Mouse (Mus musculus) thymus, postnatal 14 days (tissue): Measurements from ENCODE around the gene Phactr3.
"Not testable (repeated sequence)": the region's sequence is repeated elsewhere in the genome, so short reads cannot be mapped to it uniquely, and the experiment has no call there.

Source experiments
- DNase-seq: peaks from one replicate; pipeline ENCODE4 v3.0.0; 2021

Gene Phactr3

DNA sequence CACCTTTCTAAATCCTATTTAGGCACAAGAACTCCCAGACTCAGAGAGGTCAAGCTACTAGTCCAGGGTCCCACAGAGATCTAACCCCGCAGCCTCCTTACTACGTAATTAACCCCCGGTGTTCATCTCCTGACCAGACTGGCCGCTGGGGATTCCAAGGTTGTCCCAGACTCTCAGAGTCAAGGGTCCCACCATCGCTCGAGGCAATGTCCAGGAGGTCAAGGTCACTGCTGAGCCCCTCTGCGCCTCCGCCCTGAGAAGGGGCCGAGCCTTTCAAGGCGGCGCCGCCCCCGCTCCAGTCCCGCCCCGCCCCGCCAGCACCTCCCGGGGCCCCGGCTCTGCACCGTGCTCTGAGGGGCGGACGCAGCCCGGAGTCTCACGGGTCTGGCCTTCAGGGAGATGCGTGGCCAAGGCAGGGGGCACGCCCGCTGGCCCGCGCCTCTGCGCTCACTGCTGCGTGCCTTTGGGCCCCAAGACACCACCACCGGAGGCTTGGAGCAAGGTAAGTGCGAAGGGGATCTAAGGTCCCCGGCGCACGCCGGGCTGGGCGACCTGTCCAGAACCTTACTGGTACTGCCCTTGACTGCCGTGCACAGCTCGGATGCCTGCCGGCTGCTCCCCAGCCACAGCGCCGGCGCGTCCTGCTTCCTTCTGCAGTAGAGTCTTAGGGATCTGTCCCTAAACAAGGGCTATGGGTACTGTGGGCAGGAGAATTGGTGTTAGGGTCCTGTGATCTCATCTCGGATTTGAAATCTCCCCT is at the start of gene Phactr3:
Gene Phactr3 (plus strand): TSS at position 175 of the 760 bp plus-strand sequence.
- no peak for DNase-seq

- not testable (repeated sequence) for DNase-seq
These were observed 40.5 kb upstream of the Phactr3 start, which contains the start of gene Zfp931 for GRCm38 (mm10) chr2:178078166-178078717. Zfp931 (minus strand) TSS chr2:178078476.

GRCm38 (mm10) chr2:178089586-178089985 is 29.2 kb upstream of the Phactr3 start:
- DNase-seq: no peak

- peak; percentile 57 for DNase-seq
These were observed 20.8 kb upstream of the Phactr3 start for GRCm38 (mm10) chr2:178098021-178098420.

GRCm38 (mm10) chr2:178101957-178102356 is 16.8 kb upstream of the Phactr3 start:
- DNase-seq: peak; percentile 26

DNA sequence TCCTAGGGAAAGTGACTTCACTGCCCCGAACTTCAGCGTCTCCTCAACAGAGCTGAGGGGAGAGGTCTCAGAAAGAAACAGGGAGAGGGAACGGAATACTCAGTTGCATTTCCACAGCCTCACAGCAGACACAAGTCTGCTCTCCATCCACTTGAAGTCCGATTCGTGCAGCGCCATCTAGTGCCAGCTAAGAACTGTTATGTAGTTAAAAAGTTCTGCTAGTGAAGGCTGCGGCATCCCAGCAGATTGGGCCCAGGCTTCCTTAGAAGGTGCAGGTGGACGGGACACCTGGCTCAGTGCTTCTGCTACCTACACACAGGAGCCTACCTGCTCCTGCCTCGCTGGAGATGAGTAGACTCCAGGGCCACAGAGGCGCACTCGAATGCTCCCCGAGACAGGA is 829 bp upstream of the Phactr3 start:
- peak; percentile 16 for DNase-seq

GRCm38 (mm10) chr2:178119561-178120355 is 983 bp downstream of the Phactr3 start:
- DNase-seq: no peak

DNA sequence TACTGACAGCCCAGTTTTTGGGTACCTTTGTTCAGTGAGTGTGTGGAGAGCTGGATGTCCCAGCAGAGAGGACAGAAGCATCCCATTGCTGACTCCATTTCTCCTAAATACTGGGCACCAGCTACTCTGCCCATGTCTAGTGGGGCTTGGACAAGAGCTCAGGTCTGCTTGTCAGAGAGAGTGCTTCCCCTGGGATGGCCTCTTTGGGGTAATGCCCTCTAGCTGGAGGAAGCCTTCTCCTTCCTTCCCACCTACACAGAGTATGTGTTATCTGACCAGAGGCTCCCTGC is 1.5 kb downstream of the Phactr3 start:
- DNase-seq: no peak

DNA sequence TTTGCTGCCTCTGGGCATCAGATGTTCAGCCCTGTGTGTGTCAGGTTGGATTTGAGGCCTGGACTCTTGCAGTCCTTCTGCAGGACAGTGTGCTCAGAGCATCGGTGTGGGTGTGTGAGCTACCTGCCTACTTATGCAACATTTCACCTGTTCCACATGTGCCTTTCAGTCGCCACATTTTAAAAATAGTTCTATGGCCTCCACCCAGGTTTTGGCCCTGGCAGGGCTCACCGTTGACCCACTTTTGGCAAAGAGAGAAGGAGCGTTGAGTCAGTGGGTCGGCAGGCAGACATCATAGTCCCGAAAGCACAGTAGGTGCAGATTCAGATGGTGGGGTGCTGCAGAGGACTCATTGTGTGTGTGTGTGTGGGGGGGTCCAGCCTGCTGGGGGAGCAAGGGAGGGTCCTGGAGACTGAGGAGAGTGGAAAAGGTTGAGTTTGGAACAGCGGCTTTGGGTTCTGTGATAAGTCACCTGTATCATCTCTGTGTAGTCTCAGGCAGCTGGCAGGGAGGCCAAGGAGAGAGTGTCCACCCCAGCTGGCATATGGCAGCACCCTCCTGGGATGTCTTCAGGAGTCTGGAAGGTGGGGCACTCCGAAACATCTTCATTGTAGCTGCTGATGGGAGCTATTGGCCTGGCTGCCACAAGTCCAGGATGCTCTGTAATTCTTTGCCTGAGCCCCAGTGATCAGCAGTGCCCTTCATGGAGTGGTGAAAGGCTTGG is 2.0 kb downstream of the Phactr3 start:
- no peak for DNase-seq

- DNase-seq: no peak
These were observed 2.6 kb downstream of the Phactr3 start for GRCm38 (mm10) chr2:178121375-178121688.

GRCm38 (mm10) chr2:178121946-178122665 is 3.3 kb downstream of the Phactr3 start:
- DNase-seq: no peak

- DNase-seq: no peak
These were observed 4.7 kb downstream of the Phactr3 start for GRCm38 (mm10) chr2:178123466-178123865.

DNA sequence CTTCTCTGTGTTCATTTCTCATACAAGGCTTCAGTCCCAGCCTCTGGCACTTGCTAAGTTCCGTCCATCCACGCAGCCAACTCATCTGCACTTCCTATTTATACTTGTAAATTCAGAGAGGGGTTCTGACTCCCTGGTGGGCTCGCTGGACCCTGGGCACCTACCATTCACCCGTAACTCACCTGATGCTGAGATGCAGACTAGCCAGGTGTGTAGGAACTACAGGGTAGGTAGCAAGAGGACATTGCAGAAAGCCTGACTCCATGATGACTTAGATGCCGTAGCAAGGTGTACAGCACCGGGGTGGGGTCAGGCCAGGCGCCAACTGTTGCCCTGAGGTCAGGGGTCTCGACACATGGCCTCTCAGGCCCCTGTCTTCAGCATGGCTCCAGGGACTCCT is 6.7 kb downstream of the Phactr3 start:
- DNase-seq: no peak

- no peak for DNase-seq
These were observed 7.5 kb downstream of the Phactr3 start for GRCm38 (mm10) chr2:178126041-178126820.

DNA sequence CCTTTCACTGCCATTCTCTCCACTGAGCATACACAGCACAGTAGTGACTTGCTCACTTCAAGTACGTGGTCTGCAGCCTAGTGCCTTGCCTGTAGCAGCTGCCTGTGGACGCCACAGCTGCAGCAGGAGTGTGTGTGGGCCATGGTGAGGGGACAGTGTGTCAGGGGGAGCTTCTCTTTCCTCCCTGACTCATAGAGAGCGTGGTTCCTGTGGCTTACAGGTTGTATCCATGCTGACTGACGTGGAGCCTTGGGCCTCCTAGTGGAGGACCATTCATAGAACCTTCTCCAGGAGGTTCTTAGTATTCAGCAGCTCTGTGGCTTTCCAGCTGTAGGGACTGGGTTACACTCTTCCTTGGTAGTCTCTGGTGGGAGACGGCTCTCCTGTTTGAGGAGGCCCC is 9.8 kb downstream of the Phactr3 start:
- no peak for DNase-seq

- DNase-seq: no peak
These were observed 10.4 kb downstream of the Phactr3 start for GRCm38 (mm10) chr2:178129161-178129560.

DNA sequence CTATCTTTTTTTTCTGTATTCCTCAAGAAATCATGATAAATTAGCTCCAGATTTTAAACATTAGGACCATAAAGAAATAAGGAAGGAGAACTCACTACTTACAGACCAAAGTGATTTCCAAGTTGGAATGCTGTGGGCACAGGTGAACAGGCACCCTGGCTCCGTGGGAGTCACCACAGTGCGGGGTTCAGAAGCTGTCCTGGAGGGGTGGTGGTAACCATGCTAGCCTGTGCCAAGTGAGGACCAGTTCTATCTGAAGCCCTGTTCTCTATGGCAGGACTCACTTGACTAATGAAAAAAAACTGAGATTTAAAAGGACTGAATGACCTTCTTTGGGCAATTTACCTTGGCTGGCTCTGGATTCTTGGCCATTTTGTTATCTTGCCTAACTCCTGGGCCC is 10.9 kb downstream of the Phactr3 start:
- DNase-seq: no peak

- DNase-seq: no peak
These were observed 11.8 kb downstream of the Phactr3 start for GRCm38 (mm10) chr2:178130536-178130935.

- DNase-seq: no peak
These were observed 12.2 kb downstream of the Phactr3 start for GRCm38 (mm10) chr2:178131011-178131410.

GRCm38 (mm10) chr2:178131606-178132365 is 13.0 kb downstream of the Phactr3 start:
- DNase-seq: no peak

DNA sequence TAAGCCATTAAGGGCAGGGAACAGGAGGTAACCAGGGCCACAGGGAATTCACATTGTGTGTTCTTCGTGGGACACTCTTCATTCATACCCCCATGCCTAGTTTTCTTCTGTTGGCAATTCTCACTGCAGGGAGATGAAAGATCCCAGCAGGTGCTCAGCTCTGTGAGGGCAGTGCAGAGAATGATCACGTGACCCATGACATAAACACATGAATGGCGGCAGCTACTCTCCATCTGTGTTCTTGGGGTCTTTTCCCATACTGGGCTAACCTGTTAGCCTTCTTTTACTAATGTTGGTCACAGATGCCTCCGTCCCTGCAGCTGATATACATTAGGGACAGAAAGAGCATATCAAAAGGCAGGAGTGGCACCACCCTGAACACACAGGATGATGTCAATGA is 16.9 kb downstream of the Phactr3 start:
- no peak for DNase-seq
